Mouse (Mus musculus) forebrain, embryonic 11.5 days (tissue): ENCODE measurements around the gene Gm960. TPM values are rescaled to one million over a fixed set of nuclear protein-coding genes. Genes with fewer than 3 reads are reported as not detected.

Experiments
- ATAC-seq: fragments of 200-750 bp; cut with Nextera tagmentation; replicated peaks from 2 replicates; pipeline ENCODE4 v1.8.0; 2017; ENCODE audit warnings: moderate TSS enrichment; ENCODE audit not compliant: low FRiP score
- DNase-seq: peaks from one replicate; pipeline ENCODE4 v3.0.0-alpha.2; 2017; ENCODE audit warnings: low spot score
- H3K27ac ChIP-seq: fragments of 300-500 bp; sonication (generic); 2 replicates; pipeline ENCODE4 v1.5.1; 2014; ENCODE audit warnings: low read depth, low read length
- H3K27me3 ChIP-seq: fragments of 300-500 bp; sonication (generic); 2 replicates; pipeline ENCODE4 v1.6.1; 2014; ENCODE audit warnings: mild to moderate bottlenecking, low read length, mixed read lengths; ENCODE audit not compliant: control insufficient read depth, insufficient read depth
- H3K36me3 ChIP-seq: fragments of 300-500 bp; sonication (generic); 2 replicates; pipeline ENCODE4 v1.6.1; 2014; ENCODE audit warnings: mild to moderate bottlenecking, low read length, moderate library complexity, mixed read lengths; ENCODE audit not compliant: control insufficient read depth, insufficient read depth
- H3K4me1 ChIP-seq: fragments of 300-500 bp; sonication (generic); replicated peaks from 2 replicates; pipeline ENCODE4 v1.6.1; 2014; ENCODE audit warnings: low read length, mixed read lengths; ENCODE audit not compliant: control insufficient read depth, insufficient read depth
- H3K4me2 ChIP-seq: fragments of 300-500 bp; sonication (generic); 2 replicates; pipeline ENCODE4 v1.6.1; 2014; ENCODE audit warnings: low read depth, mild to moderate bottlenecking, low read length, moderate library complexity, mixed read lengths; ENCODE audit not compliant: severe bottlenecking
- H3K4me3 ChIP-seq: fragments of 300-500 bp; sonication (generic); 2 replicates; pipeline ENCODE4 v1.5.1; 2014; ENCODE audit warnings: low read depth, low read length
- H3K9ac ChIP-seq: fragments of 300-500 bp; sonication (generic); 2 replicates; pipeline ENCODE4 v1.6.1; 2014; ENCODE audit warnings: low read length
- H3K9me3 ChIP-seq: fragments of 300-500 bp; sonication (generic); 2 replicates; pipeline ENCODE4 v1.6.1; 2016; ENCODE audit warnings: low read length, mixed read lengths; ENCODE audit not compliant: control insufficient read depth
- WGBS: fragments of 180-500 bp; shearing (Covaris S2); extraction: QIAGEN DNeasy Blood & Tissue Kit; methylation state at CpG from one replicate; pipeline ENCODE4 v1.1.7; 2014; 5-methylcytosine and 5-hydroxymethylcytosine counted together
- polyA plus RNA-seq: library from polyadenylated mRNA; unstranded; fragments of >200 nt; fragmentation: Nextera tagmentation; extraction: Ambion mirVana; gene quantifications from 2 replicates; pipeline ENCODE4 v1.2.1, GENCODE M21; 2014

Gm960 gene
- polyA plus RNA-seq, result 4.6 and 4.9 TPM in 2 replicates

- Histone ChIP-seq H3K27ac (no peak within 1 kb of the TSS), H3K4me1 (peaks cover 4% of the 10 kb centered on the region; the same call in 1 of the 2 replicates), H3K9ac (peak within 1 kb of the TSS; percentile 74), H3K36me3 (no peaks in the 10 kb centered on the region), H3K9me3 (no peaks in the 10 kb centered on the region; the same call in 1 of the 2 replicates), H3K4me2 (peak within 1 kb of the TSS; percentile 88), H3K4me3 (peak within 1 kb of the TSS; percentile 53), H3K27me3 (peaks cover 22% of the 10 kb centered on the region)
- under 1% methylated on average over 38 of the region's 40 CpGs for WGBS
- DNase-seq (peak; percentile 90), ATAC-seq (peak; percentile 78)
These were observed at the start of gene Gm960 for GRCm38 (mm10) chr19:4698205-4698677. Gene Gm960 (minus strand): TSS chr19:4698668.

GRCm38 (mm10) chr19:4747631-4748312 is 49.3 kb upstream of the Gm960 start:
- Histone ChIP-seq H3K4me1 (no peaks in the 10 kb centered on the region), H3K9ac (no peak overlapping the region), H3K4me3 (no peak overlapping the region), H3K27me3 (no peaks in the 10 kb centered on the region), H3K9me3 (no peaks in the 10 kb centered on the region), H3K36me3 (no peaks in the 10 kb centered on the region; the same call in 1 of the 2 replicates), H3K27ac (no peak overlapping the region), H3K4me2 (no peak overlapping the region)
- WGBS, result 91% methylated on average over 9 of the region's 9 CpGs
- no peak for ATAC-seq
- DNase-seq, result no peak

- H3K9ac ChIP-seq, result no peak overlapping the region
- 90% methylated on average over 14 of the region's 14 CpGs for WGBS
- DNase-seq (no peak), ATAC-seq (no peak)
- H3K4me1 ChIP-seq, result no peaks in the 10 kb centered on the region
- H3K9me3 ChIP-seq, result no peaks in the 10 kb centered on the region
- no peak overlapping the region for H3K4me2 ChIP-seq
- H3K36me3 ChIP-seq, result no peaks in the 10 kb centered on the region; the same call in 1 of the 2 replicates
- H3K27me3 ChIP-seq, result no peaks in the 10 kb centered on the region
- no peak overlapping the region for H3K4me3 ChIP-seq
- H3K27ac ChIP-seq, result no peak overlapping the region
These were observed 48.1 kb upstream of the Gm960 start for GRCm38 (mm10) chr19:4746611-4747010.

- WGBS, result 94% methylated on average over 10 of the region's 10 CpGs
These were observed 47.2 kb upstream of the Gm960 start for GRCm38 (mm10) chr19:4745681-4746080.

GRCm38 (mm10) chr19:4745057-4745456 is 46.6 kb upstream of the Gm960 start:
- ATAC-seq (no peak), DNase-seq (no peak)
- Histone ChIP-seq H3K4me2 (no peak overlapping the region), H3K9me3 (no peaks in the 10 kb centered on the region), H3K9ac (no peak overlapping the region), H3K27ac (no peak overlapping the region), H3K36me3 (no peaks in the 10 kb centered on the region; the same call in 1 of the 2 replicates), H3K4me1 (no peaks in the 10 kb centered on the region), H3K4me3 (no peak overlapping the region), H3K27me3 (no peaks in the 10 kb centered on the region)
- WGBS, result 89% methylated on average over 9 of the region's 9 CpGs

More at GRCm38 (mm10) chr19:4745681-4746080, 47.2 kb upstream of the Gm960 start:
- no peaks in the 10 kb centered on the region for H3K4me1 ChIP-seq
- ATAC-seq (no peak), DNase-seq (no peak)
- no peak overlapping the region for H3K4me3 ChIP-seq
- H3K36me3 ChIP-seq, result no peaks in the 10 kb centered on the region; the same call in 1 of the 2 replicates
- H3K9me3 ChIP-seq, result no peaks in the 10 kb centered on the region
- H3K9ac ChIP-seq, result no peak overlapping the region
- H3K27ac ChIP-seq, result no peak overlapping the region
- no peaks in the 10 kb centered on the region for H3K27me3 ChIP-seq
- no peak overlapping the region for H3K4me2 ChIP-seq

- Histone ChIP-seq H3K36me3 (no peaks in the 10 kb centered on the region; the same call in 1 of the 2 replicates), H3K27me3 (no peaks in the 10 kb centered on the region), H3K4me1 (no peaks in the 10 kb centered on the region), H3K9ac (no peak overlapping the region), H3K27ac (no peak overlapping the region), H3K9me3 (no peaks in the 10 kb centered on the region), H3K4me3 (no peak overlapping the region), H3K4me2 (no peak overlapping the region)
- no peak for DNase-seq
- ATAC-seq, result no peak
- WGBS, result 84% methylated on average over 14 of the region's 14 CpGs
These were observed 45.6 kb upstream of the Gm960 start for GRCm38 (mm10) chr19:4744026-4744425.

DNA sequence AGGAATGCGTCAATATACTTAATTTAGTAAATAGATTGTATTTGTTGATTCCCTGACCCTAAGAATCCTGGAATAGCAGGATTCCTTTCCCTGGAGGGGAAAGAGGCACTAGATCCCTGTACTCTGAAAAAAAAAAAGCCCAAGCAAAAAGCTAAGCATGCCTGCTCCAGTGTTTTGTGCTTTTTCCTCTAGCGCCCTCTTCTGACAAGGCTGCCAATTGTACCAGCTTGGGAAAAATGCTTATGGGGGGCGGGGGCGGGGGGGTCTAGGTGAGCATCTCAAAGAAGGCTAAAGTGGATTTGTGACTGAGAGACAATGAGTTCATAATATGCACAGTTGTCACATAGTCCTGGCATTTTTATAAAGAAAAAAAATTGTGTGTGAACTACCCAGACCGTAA is 45.1 kb upstream of the Gm960 start:
- Histone ChIP-seq H3K9me3 (no peaks in the 10 kb centered on the region), H3K27me3 (no peaks in the 10 kb centered on the region), H3K4me2 (no peak overlapping the region), H3K4me3 (no peak overlapping the region), H3K9ac (no peak overlapping the region), H3K27ac (no peak overlapping the region), H3K4me1 (no peaks in the 10 kb centered on the region), H3K36me3 (no peaks in the 10 kb centered on the region; the same call in 1 of the 2 replicates)
- 37% methylated on average over 5 of the region's 5 CpGs for WGBS
- DNase-seq, result no peak
- ATAC-seq, result no peak

GRCm38 (mm10) chr19:4742229-4742628 is 43.8 kb upstream of the Gm960 start:
- Histone ChIP-seq H3K27ac (no peak overlapping the region), H3K36me3 (no peaks in the 10 kb centered on the region; the same call in 1 of the 2 replicates), H3K4me1 (no peaks in the 10 kb centered on the region), H3K9me3 (no peaks in the 10 kb centered on the region), H3K9ac (no peak overlapping the region), H3K4me3 (no peak overlapping the region), H3K4me2 (no peak overlapping the region), H3K27me3 (no peaks in the 10 kb centered on the region)
- DNase-seq (peak; percentile 41), ATAC-seq (no peak)
- WGBS, result 92% methylated on average over 6 of the region's 6 CpGs

GRCm38 (mm10) chr19:4741482-4741881 is 43.0 kb upstream of the Gm960 start:
- Histone ChIP-seq H3K36me3 (no peaks in the 10 kb centered on the region; the same call in 1 of the 2 replicates), H3K9me3 (no peaks in the 10 kb centered on the region), H3K4me1 (no peaks in the 10 kb centered on the region), H3K27ac (no peak overlapping the region), H3K4me2 (no peak overlapping the region), H3K9ac (no peak overlapping the region), H3K27me3 (no peaks in the 10 kb centered on the region), H3K4me3 (no peak overlapping the region)
- ATAC-seq, result no peak
- DNase-seq, result peak; percentile 51
- WGBS, result 87% methylated on average over 10 of the region's 10 CpGs
